Mouse (Mus musculus) mesoderm, embryonic 11.5 days (tissue): ENCODE results near the gene Usp15.

Experiments used
- DNase-seq: peaks from one replicate; pipeline ENCODE4 v3.0.0-alpha.2; 2012; ENCODE audit warnings: low read depth, low spot score

The Usp15 gene

DNA sequence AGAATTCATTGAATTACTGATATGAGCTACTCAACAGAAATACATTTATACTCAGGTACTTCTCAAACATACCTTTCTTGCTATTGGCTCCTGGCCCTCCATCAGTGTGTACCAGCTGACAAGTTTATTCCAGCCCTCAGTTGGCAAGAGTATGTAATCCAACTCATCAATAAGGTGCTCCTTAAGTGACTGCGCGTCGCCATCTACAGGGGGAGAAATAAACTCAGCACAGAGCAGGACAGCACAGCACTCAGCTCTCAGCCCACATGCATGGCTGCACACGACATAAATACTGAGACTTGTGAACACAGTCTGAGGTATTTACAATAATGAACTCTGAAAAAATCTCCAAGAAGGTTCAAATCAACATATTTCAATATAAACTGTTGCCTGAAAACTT, 21.0 kb downstream of the Usp15 start:
- DNase-seq: peak; percentile 24

DNA sequence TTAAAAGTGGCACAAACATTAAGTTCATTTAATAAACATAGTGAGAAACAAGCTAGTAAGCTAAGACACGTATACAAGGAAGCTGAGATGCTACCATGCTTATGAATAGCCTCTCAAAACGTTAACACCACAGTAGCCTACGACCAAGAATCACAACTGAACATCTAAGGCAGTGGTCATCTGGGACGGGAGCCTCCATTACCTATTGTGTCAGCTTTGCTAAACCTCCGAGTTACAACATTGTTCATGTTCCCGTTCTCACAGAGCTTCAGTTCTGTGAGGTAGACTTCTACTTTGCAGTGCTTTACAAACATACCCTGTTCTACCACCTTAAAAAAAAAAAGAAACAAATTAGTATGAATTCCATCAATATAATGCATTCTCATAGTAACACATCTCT, 25.9 kb downstream of the Usp15 start:
- no peak for DNase-seq

DNA sequence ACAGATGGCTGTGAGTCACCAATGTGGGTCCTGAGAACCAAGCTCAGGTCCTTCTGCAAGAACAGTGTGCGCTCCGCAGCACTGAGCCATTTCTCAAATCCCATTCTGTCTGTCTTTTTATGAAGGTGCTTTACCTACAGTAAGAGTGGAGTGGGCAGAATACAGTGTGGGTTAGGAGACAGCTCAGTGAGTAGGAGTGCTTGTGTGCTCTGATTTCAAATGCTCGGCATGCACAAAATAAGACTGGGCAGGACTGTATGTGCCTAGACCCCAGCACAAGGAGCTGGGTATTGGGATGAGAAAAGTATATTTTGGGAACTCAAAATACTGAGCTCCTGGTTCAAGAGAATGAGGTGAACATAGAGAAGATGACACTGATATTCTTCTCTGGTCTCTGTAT, 31.3 kb downstream of the Usp15 start:
- no peak for DNase-seq

DNA sequence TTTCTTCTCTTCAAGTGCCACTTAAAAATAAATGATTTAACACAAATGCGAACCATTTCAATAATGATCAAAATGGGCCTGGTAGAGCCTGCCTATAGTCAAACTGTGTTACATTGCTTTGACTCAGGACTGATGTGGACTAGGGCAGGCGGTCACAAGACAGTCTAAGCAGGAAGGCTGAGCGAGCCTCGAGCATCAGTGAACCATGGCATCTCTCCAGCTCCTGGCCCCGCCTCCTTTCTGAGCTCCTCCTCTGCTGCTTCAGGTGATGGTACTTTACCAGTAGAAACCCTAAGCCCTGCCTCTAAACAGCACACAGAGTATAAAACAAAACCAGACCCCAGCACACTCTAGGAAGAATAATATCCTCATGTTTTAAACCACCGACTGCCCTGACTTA, 36.3 kb downstream of the Usp15 start:
- DNase-seq: no peak

DNA sequence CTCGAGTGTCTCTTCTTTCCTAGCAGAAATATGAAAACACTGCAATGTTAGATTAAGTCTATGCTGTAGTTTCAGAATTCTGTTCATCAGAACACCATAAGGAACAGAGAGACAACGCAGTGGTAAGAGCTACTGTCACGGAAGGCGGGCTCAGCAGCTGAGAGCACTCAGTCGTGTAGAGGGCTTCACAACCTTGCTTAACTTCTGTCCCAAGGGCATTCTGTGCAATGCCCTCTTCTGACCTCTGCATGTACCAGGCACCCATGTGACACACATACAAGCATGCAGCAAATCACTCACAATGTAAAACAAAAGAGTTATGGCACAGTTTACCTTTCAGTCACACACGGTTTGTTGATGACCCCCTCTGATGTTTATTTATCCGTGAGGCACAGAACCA, 37.5 kb downstream of the Usp15 start:
- no peak for DNase-seq

DNA sequence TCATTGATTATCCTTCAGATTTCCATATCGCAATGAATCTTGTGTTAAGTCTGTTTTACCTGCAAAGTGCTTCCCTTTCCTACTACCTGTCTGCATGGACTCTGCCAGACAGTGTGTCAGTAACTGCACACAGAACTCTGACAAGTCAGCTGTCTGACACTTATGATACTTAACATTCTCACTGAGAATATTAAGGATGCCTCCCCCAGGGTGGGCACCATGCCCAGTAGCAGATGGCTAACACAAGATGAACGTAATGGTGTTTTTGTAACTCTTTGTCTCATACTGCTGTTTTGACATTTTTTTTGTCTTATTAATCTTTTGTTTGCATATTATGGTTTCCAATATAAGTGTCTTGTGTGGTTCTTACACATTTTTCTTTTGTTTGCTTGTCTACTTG, 40.4 kb downstream of the Usp15 start:
- DNase-seq: no peak

DNA sequence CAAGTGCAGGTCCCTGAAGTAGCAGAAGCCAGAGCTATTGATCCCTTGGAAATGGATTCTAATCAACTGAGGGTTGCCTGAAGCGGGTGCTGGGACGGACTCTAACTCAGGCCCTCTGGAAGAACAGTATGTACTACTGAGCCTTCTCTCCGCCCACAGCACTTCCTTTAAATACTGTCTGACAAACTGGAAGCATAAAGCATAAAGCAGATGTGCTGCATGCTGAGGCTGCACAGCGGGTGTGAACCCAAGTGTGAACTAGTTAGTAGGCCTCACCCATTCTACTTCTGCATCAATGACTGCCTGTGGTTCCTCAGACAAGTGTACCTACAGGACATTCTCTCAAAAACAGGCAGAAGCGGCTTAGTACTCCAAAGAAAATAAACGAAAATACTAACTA, 41.0 kb downstream of the Usp15 start:
- no peak for DNase-seq

DNA sequence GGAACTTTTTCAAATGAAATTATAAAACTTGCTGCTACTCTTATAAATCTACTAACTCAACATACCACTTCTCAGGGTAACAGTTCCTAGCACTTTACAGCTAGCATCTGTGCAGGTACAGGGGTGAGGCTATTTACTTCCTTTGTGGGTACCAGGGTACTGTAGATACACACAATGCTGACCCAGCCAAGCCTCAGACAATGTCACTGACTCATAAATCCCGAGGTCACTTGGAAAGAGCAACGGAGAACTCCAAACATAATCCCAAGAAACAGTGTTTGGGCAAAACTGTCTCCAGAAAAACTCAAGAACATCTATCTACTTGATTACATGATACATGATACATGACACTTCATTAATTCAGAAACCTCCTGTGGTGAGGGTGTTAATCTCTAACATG, 43.5 kb downstream of the Usp15 start:
- no peak for DNase-seq

DNA sequence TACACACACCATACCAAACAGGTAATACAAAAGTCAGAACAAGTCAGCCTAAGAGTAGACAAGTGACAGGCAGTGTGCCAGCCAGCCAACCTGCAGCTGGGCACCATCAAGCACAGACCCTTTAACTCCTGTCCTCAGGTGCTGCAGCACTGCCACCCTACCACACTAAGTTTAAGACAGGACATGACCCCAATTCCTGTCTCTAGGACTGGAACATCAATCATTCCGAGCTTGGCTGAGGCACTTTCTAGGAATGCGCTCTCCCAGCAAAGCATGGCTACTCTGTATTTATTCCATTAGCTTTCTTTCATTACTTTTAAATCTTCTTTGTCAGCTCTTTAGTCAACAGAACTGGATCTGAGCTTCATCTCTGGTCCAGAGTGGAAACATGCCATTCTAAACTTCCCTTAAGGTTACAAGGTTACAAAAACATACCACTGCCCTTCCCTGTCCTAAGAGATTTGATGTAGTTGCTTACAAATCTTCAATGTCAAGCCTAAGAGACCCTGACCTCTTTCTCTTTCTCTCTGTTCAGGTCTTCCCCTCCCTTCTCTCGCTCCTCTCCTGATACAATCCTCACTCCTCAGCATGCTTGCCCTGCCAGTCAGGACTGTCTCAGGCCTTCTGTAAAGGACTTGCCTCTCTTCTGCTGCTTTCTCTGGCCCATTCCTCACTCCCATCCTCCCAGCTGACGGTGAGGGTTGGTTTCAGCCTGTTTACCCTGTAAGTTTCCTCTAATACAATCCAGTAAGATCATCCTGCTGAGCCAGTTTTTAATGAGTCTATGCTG, 48.6 kb downstream of the Usp15 start:
- DNase-seq: peak; percentile 46

DNA sequence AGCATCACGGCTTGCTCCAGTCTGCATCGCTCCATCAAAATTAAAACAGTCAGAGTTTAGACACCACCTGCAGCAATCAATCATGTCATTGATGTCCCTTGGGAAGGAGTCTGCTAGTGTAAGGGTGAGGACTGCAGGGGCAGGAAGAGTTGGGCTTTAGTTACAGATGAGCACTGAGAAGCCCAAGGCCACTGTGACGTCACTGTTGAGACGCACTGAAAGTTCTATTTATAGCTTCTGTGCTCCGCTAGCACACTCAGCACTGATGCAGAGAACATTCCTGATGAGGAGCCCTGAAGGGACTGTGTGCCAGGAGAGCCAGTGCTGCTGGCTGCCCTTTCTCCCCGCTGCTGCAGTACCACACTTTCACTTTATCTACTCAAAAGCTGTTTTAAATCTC, 49.6 kb downstream of the Usp15 start:
- peak; percentile 68 for DNase-seq

DNA sequence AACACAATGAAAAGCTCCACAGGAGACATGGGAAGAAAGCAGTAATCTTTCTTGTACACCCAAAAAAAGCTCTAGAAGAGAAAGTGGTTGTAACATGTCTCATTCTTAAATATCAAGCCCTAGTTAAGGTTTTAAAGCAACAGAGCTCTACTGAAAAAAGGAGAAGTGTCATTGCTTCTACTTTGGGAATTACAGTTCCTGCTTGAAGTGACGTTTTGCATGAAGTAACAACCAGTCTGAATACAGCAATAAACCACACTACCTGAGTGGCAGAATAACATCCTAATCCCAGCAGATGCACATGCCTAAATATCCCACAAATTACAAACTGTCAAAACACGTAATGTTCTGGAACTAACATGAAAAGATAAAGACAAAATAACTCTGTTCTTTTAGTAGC, 50.4 kb downstream of the Usp15 start:
- DNase-seq: no peak

DNA sequence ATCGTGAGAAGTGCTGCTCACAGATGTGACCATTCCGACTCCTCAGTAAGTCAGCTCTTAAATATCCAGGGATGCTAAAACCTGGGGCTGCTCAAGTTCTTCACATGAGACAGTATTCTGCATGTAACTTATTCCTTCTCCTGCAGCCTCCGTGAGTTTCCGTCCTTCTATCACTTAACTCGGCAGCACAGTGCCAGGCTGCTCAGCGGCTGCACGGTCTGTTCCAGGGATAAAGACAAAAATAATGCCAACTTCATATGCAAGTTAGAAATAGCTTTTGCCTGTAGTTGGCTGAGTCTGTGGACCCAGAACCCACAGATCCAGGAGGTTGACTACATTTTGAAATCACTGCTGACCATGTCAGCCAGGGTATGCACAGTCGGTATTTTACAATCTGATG, 52.5 kb downstream of the Usp15 start:
- DNase-seq: no peak

DNA sequence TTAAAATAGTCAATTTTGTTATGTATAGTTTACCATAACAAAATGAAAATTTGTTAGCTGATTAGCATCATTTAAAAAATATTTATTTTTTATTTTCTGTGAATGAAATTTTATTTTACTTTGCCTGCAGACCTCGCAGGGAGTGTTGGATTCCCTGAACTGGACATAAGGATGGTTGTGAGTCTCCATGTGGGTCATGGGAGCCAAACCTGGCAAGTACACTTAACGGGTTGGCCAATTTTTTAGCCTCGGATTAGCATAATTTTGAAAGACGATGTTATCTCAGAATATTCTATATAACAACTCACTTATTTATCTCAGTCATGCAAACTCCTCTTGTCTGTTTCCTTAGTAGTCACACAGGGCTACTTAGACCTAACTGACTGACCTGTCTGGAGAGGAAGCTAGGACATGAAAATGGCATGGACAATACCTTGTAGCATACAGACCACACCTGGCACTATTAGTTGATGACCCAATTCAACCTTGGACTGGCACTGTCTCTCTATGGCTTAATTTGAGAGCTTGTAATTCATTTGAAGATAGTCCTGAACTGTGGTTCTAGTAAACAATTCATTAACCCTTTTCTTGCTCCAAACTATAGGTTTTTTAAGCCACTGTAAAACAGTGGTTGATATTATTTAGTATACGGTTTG, 54.3 kb downstream of the Usp15 start:
- no peak for DNase-seq

DNA sequence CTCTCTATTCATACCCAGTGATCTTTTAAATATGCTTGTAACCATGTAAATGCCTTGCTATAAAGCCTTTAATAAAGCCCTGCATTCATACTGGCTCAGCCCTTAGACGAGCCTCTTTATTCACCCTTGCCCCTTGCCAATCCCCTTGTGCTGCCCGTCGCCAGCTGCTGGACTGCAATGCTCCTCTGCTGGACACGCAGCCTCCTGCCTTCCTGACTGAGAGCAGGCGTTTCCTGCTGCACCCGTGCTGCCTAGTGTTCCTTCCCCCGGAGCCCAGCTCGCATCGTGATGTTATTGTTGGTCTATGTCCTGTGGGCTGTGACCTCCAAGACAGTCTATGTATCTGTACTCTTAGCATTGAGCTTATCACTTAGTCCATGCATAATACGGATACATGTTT, 61.0 kb downstream of the Usp15 start:
- no peak for DNase-seq

DNA sequence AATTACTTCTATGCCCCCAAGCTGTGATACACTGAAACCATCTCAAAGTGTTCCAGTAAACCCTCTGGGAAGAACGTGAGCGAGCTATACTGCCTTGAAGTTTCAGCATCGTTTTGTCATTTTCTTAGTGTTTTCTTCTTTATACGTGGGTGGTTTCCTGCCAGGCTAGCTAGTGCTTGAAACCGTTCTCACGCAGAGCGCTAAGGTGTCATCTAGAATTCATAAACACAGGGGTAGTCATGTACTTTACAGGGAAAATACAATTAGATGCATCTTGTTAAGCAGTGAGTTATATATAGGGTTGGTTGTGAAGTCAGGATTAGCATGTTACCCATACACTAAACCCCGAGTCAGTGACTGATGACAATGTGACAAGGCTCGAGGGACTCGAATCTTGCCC, 65.3 kb downstream of the Usp15 start:
- DNase-seq: no peak

DNA sequence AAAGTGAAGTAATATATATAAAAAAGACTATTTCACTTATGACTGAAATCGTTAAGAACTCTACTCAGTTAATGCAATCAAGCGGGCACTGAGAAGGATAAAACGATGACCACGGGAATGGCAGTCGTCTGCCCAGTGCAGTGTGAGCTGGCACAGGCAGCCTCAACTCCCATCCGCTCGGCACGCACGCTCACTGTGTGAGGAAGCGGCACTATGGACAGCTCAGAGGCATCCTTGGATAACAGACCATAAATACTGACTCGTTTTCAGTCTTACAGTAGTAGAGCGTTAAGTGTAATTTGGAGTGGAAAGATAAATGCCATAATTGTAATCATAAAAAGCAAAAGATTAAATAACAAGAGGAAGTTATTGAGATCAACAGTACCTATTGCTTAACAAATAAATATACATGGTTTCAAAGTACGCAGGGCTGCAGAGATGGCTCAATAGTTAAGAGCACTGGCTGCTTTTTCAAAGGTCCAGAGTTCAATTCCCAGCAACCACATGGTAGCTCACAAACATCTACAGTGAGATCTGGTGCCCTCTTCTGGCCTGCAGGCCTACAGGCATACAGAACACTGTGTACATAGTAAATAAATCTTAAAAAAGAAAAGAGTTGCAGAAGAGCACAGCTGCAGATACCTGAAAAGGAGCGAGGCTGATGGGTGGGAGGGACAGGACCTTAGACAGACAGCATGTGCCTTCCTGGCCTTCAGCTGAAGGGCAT, 76.0 kb downstream of the Usp15 start:
- DNase-seq: no peak

DNA sequence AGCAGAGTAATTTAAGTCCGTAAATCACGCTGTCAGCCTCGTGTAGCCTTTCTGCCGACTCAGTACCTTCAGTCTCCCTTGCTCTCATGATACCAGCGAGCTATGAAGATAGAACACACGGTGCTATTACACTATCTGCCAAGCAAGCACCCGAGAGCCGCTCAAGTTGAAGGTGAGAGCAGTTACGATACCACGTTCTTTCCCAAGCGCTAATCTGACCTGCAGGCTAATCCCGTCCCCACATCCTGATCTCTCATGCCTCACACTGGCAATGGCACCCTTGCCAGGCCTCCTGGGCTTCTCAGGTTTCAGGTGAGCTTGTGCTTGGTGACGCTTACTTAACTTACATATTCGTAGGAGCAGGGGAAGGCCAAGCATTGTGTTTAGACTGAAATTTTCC, 79.9 kb downstream of the Usp15 start:
- DNase-seq: no peak

DNA sequence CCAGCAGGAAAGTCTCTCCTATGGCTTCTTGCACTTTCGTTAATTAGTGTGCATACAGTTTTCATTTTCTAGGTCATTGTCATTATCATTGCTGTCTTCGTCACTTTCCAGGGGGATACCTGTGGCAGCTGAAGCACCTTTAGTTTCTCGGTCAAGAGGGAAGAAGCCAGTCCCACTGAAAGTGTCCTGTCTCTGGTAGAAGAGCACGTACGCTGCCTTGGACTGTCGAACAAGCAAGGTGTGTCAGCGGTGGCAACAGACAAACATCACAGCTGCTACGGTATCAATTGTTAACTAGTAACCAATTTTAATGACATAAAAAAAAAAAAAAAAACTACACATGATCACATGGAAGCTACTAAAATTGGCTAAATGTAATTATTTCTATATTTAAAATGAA, 83.3 kb downstream of the Usp15 start:
- DNase-seq: no peak

DNA sequence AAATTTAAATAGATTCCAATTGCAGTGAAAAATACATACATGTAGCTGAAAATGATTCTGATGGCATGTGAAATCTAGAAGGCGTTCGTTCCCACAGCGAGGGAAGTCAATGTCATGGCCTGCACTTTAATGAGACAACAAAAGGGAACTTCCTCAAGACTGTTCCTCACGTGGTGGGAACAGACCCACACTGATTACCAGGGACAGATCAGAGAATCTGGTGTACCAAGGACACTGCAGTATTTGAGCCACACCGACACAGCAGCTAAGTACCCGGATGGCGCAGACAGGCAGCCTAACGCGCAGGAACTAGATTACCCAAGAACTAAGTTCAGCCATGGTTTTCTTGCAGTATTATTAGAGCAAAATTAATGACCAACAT, 84.0 kb downstream of the Usp15 start:
- no peak for DNase-seq

DNA sequence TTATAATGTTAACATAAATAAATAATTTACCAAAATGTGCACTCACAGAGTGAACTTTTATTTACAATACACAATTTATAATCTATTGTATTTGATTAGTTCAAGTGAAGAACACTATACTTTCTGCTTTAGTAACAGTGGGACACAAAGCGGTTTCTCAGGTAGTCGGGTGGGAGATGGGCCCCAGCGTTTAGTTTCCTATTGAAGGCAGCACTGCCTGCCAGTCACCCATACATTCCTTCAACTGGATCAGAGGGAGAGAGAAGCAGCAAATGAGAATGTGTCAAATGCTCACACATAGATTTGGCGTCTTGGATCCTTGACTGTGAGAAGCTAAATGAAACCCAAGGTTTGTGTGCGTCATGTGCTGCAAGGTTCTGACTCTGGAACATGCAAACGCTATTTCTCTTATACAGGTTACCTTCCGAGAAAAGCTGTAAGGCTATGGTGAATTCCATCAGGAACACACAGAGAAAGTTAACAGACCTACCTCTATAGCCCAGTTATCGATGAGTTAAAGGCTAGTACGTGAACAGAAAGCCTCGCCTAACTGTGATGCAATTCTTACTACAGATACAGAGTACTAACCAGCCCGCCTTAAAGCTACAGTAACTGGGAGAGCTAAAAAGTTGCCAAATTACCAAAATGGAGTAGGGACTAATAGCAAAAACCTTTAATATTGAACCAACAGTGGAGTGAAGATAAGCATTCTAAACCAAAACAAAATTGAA, 84.6 kb downstream of the Usp15 start:
- no peak for DNase-seq

DNA sequence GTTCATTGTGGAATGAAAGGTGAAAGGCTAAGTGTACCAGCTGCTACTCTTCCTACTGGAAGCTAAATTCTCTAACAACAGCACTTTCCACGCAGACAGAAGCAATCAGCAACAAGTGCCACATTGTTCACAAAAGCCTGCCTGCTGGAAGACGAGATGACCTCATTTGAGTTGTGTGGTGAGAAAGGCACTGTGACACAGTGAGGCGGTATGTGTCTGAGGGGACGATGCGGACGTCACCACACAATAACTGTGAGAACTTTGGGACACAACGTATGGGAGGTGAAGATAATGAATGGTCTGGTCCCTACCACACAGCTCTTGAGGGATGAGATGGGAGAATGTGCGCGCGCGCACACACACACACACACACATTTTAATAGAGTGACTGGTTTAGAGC, 86.2 kb downstream of the Usp15 start:
- DNase-seq: peak; percentile 30

DNA sequence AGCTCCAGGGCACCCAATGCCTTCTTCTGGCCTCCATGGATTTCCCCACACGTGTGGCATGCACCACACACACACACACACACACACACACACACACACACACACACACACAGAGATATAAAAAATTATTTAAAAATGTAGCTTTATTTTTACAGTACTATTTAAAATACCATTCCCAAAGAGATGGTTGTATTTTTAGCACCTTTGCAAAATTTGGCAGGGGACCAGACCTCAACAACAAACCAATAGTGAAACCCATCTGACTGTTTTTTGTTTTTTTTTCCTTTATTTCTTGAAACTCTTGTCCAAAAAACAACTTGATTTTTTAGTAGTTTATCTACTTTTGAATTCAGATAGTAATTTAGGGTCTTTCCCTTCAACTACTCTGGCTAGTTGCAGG, 88.3 kb downstream of the Usp15 start:
- no peak for DNase-seq
